Mouse (Mus musculus) cerebellum, adult 11 months (tissue): ENCODE results near the gene Ufsp1.

Source experiments
- DNase-seq: peaks from one replicate; pipeline ENCODE4 v3.0.0; 2022

The Ufsp1 gene

DNA sequence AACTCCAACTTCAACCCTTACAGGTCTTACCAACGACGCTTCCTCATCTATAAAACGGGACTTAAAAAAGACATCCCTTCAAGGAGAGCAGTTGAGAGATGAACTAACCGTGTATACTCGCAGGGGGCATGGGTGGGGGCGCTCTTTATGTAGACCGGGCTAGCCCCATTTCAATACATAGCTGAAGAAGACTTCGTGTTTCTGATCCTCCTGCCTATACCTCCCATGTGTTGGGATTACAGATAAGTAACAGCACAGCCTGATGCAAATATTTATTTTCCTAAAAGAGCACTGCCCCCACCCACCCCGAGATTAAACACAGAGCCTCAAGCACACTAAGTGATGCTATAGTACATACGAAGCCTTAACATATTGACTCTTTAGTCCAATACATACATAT is 39.9 kb downstream of the Ufsp1 start:
- DNase-seq = no peak

- no peak for DNase-seq
These were observed 40.6 kb downstream of the Ufsp1 start for GRCm38 (mm10) chr5:137335066-137335465.

- DNase-seq = no peak
These were observed 42.8 kb downstream of the Ufsp1 start for GRCm38 (mm10) chr5:137337190-137337589.

- DNase-seq = peak; percentile 88
These were observed 43.8 kb downstream of the Ufsp1 start for GRCm38 (mm10) chr5:137338256-137338655.

DNA sequence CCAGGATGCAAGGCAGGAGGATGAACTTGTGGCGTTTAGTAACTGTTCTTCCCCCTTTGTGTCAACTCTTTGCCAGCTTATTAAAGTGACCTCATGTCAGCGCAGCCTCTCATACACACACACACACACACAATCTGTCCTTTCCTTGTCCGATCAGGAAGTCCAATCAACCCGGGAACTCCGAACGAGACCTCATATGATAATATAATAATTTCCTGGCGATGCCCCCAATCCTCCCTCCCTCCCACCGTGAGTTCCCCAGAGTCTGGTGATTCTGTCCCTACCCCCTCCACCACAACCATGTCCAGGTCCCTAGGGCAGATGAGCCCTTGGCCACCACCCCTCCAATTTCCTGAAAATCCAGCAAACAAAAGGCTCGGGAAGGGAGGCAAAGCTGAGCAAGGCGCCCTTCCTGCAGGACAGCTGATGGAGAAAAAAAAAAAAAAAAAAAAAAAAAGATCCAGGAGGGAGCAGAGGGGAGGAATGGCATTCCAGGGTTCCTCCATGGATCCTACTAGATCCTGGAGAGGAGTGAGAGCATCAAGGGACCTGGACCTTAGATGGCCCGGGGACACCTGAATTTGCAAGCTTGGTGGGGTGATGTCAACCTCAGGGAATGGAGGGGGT is 44.3 kb downstream of the Ufsp1 start:
- peak; percentile 45 for DNase-seq

DNA sequence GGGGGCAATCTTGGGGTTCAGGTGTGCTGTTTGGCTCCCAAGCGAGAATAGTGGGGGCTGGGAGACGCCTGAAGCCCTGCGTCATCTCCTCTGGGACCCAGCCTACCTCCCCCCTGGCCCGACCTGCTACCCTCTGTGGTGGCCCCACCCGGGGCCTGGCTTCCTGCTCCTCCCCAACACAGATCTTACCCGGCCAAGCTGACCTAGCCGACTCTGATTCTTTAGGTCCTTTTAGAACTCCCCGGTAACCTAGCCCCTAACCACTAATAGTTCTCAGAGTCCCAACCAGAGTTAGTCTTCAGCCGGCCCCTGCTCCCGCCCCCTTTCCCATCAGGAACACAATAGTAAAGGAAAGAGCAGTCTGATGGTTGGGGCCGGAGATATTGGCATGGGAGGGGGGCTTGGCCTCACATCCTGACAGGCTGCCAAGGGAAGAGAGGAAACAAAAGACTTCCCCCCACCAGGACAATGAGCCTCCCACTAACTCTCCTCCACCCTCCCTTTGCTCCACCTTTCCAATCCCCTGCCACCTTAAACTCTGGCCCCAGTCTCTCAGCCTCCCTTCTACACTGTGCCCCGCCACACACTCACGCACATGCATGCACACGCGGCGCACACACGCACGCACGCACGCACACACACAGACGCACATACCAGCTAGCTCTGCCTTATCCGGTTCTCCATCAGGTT is 45.0 kb downstream of the Ufsp1 start:
- peak; percentile 39 for DNase-seq

DNA sequence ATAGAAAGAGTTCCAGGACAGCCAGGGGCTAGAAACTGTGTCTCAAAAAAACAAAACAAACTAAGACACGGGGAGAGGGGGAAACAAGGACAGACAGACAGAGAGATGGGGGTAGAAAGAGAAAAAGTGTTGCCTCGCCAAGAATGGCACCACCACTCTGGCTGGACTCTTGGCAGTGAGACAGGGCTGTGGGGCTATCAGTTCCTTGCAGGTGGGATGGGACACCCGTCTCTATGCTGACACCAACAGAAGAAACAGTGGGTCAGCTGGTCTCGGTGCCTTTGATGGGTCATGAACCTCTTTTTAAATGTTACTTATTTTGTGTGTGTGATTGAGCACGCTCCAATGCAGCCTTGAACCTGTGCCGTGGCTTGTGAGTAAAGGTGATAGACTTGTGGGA is 45.8 kb downstream of the Ufsp1 start:
- no peak for DNase-seq

DNA sequence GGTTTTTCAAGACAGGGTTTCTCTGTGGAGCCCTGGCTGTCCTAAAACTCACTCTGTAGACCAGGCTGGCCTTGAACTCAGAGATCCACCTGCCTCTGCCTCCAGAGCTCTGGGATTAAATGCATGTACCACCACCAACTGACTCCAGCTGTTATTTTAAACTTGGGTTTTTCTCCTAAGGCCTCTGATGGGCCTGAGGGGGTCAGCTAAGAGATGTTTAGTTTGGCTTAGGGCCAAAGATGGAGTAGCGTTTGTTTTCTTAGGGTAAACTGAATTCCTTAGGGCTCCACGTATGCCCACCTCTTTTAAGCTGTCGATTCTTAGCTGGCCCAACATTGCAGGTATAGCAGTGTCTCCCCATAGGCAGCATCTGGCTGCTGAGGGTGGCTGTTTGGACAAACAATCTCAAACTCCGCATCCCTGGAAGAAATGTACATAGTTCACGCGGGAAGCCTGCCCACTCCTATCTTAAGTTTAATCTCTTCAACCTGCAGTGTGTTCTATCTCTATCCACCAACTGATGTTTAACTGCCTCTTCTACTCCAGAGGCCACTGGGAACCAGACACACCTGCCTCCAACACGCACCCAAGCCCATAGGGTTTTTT is 48.1 kb downstream of the Ufsp1 start:
- no peak for DNase-seq

- no peak for DNase-seq
These were observed 49.0 kb downstream of the Ufsp1 start for GRCm38 (mm10) chr5:137343412-137343811.

DNA sequence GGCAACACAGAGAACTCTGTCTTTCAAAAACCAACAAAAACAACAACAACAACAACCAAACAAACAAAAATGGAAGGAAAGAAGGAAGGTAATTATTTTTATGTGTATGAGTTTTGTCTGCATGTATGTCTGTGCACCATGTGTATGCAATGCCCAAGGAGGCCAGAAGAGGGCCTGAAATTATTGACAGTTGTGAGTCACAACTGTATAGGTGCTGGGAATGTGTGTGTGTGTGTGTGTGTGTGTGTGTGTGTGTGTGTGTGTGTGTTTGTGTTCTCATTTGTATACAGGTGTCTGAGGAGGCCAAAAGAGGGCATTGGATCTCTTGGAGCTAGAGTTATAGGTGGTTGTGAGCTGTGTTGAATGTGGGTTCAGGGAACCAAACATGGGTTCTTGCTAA is 49.4 kb downstream of the Ufsp1 start:
- DNase-seq = no peak
